In the genomic region with DNA sequence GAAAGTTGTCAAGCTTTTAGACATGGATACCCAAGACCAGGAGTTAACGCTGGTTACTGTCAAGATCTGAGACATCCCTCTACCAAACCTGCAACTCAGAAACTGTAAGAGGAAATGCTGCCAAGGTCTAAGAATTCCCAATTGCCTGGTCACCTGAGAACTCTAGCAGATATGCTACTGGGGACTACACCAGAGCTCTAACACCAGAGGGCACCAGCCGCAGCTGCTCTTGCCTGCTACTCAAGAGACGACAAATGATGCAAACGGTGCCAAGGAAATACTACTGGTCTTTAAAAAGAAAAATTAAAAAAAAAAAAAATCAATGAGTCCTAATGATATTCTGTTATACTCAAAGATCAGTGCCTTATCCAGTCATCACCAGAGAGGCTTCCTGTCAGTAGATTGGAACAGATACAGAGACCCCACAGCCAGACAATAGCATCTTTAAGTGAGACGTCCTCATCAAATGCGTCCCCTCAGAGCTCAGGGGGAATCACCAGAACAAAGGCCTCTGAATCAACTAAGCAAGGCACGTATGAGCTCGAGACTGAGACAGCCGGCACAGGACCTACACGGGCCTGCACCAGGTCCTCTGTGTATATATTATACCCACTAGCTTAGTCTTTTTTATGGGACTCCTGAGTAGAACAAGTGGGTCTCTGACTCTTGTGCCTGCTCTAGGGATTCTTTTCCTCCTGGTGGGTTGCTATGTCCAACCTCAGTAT, we compare ENCODE assay signal across 7 mouse cellular contexts. TPM values are rescaled to one million over a fixed set of nuclear protein-coding genes. Genes with fewer than 3 reads are reported as not detected.
A peak's percentile ranks its signal among the peaks of the same experiment; 100 is the strongest.
DNase-seq lines count a peak whose midpoint lies in the region; ATAC-seq and TF ChIP-seq lines count a peak whose summit lies in the region.

No protein-coding gene starts in this region.

- no peak for TF ChIP-seq EP300 in lung, postnatal 0 days (IDR thresholded peaks at IDR 0.05)

- intact Hi-C loops in heart, postnatal 10 days (cut with DNase I) = no loop called here
- intact Hi-C loops in heart, postnatal 25 days (cut with DNase I) = no loop called here

- H3K4me2 ChIP-seq in lung, postnatal 0 days (replicated peaks; ENCODE audit: low read depth, low read length) = no peak overlapping the region

- H3K36me3 ChIP-seq in thymus, adult 2 months (ENCODE audit: control insufficient read depth, insufficient read depth, low read length) = peaks cover 35% of the 10 kb centered on the region
- peaks cover 8% of the 10 kb centered on the region; the same call in 1 of the 2 replicates for H3K36me3 ChIP-seq in lung, postnatal 0 days (ENCODE audit: insufficient read depth, low read length)

- H3K9me3 ChIP-seq in lung, postnatal 0 days (ENCODE audit: low read length) = no peaks in the 10 kb centered on the region

- ATAC-seq in lung, postnatal 0 days = 0 out of 2 replicates have a peak, but pooled peaks have one; percentile 46

- H3K27me3 ChIP-seq in thymus, adult 2 months (ENCODE audit: control insufficient read depth, insufficient read depth, low read length) = no peaks in the 10 kb centered on the region
- H3K27me3 ChIP-seq in lung, postnatal 0 days (replicated peaks; ENCODE audit: insufficient read depth, low read length) = no peaks in the 10 kb centered on the region

- DNase-seq in heart, postnatal 10 days = peak; percentile 41 to 51
- no peak for DNase-seq in heart, postnatal 25 days (ENCODE audit: low spot score)
- DNase-seq in thymus, adult 2 months = peak; percentile 30
- DNase-seq in thymus, postnatal 0 days (ENCODE audit: low spot score) = no peak
- peak; percentile 43 for DNase-seq in embryo, embryonic 11 days
- peak; percentile 78 for DNase-seq in lung, postnatal 0 days (ENCODE audit: low spot score)
- DNase-seq in frontal cortex, postnatal 10 days (ENCODE audit: low spot score in 2 of 2) = no peak

- H3K4me1 ChIP-seq in thymus, adult 2 months (replicated peaks; ENCODE audit: control insufficient read depth, insufficient read depth, low read length) = no peaks in the 10 kb centered on the region
- H3K4me1 ChIP-seq in lung, postnatal 0 days (ENCODE audit: insufficient read depth, low read depth, low read length) = no peaks in the 10 kb centered on the region

- 86% methylated on average over 10 of the region's 10 CpGs for WGBS in thymus, adult 2 months
- WGBS in lung, postnatal 0 days = 58% methylated on average over 10 of the region's 10 CpGs

- H3K27ac ChIP-seq in thymus, adult 2 months (ENCODE audit: control insufficient read depth, insufficient read depth, low read length) = no peak overlapping the region
- 0 out of 2 replicates have a peak overlapping the region, but pooled peaks have one; percentile 38 for H3K27ac ChIP-seq in lung, postnatal 0 days (ENCODE audit: low read length)

- H3K9ac ChIP-seq in lung, postnatal 0 days (replicated peaks; ENCODE audit: low read depth) = no peak overlapping the region

- no peak overlapping the region for H3K4me3 ChIP-seq in thymus, adult 2 months (ENCODE audit: control insufficient read depth, insufficient read depth, low read length)
- no peak overlapping the region for H3K4me3 ChIP-seq in lung, postnatal 0 days (ENCODE audit: low read depth, low read length)

- no peak for TF ChIP-seq POLR2A in thymus, adult 2 months (IDR thresholded peaks at IDR 0.05; ENCODE audit: control insufficient read depth, extremely low read depth, insufficient read depth, low read length, poor library complexity)

- TF ChIP-seq CTCF in thymus, adult 2 months (IDR thresholded peaks at IDR 0.05; ENCODE audit: borderline replicate concordance, control insufficient read depth, extremely low read depth, insufficient read depth, low read length, poor library complexity) = no peak
- TF ChIP-seq CTCF in lung, postnatal 0 days (IDR thresholded peaks at IDR 0.05) = peak; percentile 64

RNA-seq across cellular contexts. Expression of a gene that starts 19.0 kb away (rescaled TPM):
- total RNA-seq in heart, postnatal 10 days (2021) = 10 to 100 TPM; 43.2 to 57.8 TPM
- total RNA-seq in heart, postnatal 25 days (2021) = 10 to 100 TPM; 48.3 to 54.3 TPM
- polyA plus RNA-seq in thymus, adult 2 months (2012; rRNA removed) = 24.7 and 25.4 TPM in 2 replicates
- 92.3 and 121 TPM in 2 replicates for polyA plus RNA-seq in thymus, postnatal 0 days (2015; fragmentation: Nextera tagmentation; extraction: Ambion mirVana)
- polyA plus RNA-seq in lung, postnatal 0 days (2015; fragmentation: Nextera tagmentation; extraction: Ambion mirVana) = 98.0 and 123 TPM in 2 replicates

RNA-seq across cellular contexts. Expression of a gene that starts 36.4 kb away (rescaled TPM):
- under 1 TPM; 0.55 to 0.99 TPM for total RNA-seq in heart, postnatal 10 days (2021)
- total RNA-seq in heart, postnatal 25 days (2021) = under 1 TPM; 0.68 to 0.89 TPM
- polyA plus RNA-seq in thymus, adult 2 months (2012; rRNA removed) = 0.24 and 0.31 TPM in 2 replicates
- polyA plus RNA-seq in thymus, postnatal 0 days (2015; fragmentation: Nextera tagmentation; extraction: Ambion mirVana) = 1.6 and 2.6 TPM in 2 replicates
- polyA plus RNA-seq in lung, postnatal 0 days (2015; fragmentation: Nextera tagmentation; extraction: Ambion mirVana) = 0.98 and 1.0 TPM in 2 replicates

RNA-seq across cellular contexts. Expression of a gene that starts 41.2 kb away (rescaled TPM):
- 1 to 10 TPM; 7.1 TPM for total RNA-seq in heart, postnatal 10 days (2021)
- 1 to 10 TPM; 6.4 to 7.2 TPM for total RNA-seq in heart, postnatal 25 days (2021)
- polyA plus RNA-seq in thymus, adult 2 months (2012; rRNA removed) = 26.5 and 32.0 TPM in 2 replicates
- polyA plus RNA-seq in thymus, postnatal 0 days (2015; fragmentation: Nextera tagmentation; extraction: Ambion mirVana) = 8.6 and 11.1 TPM in 2 replicates
- polyA plus RNA-seq in lung, postnatal 0 days (2015; fragmentation: Nextera tagmentation; extraction: Ambion mirVana) = 4.7 and 5.2 TPM in 2 replicates

Comparison
In these comparisons a context has a peak if more than half of its experiments do, and no peak if none do; other contexts are left out.
1. DNase-seq: peak in heart, postnatal 10 days (2 of 2), thymus, adult 2 months (single experiment), embryo, embryonic 11 days (single experiment) and lung, postnatal 0 days (single experiment); none in heart, postnatal 25 days (single experiment), thymus, postnatal 0 days (single experiment) and frontal cortex, postnatal 10 days (0 of 2).